Mouse (Mus musculus) G1E (cell line): ENCODE measurements at regions not wholly inside any gene's neighbourhood (a gene's known extent, or its start where the extent isn't known, plus 50 kb on each side); places are given as distances from the start of the nearest gene placed in this dataset.

Experiments used
- CTCF ChIP-seq: IDR thresholded peaks from 2 replicates; pipeline ENCODE4 v1.5.1; 2012; ENCODE audit warnings: low read depth, low read length, inconsistent platforms, mixed read lengths
- GATA2 ChIP-seq: IDR thresholded peaks from 2 replicates; pipeline ENCODE4 v1.6.1; 2012; ENCODE audit warnings: low read depth, low read length, inconsistent platforms, borderline replicate concordance
- POLR2AphosphoS5 ChIP-seq: IDR thresholded peaks from 2 replicates; pipeline ENCODE4 v1.6.1; 2012; ENCODE audit warnings: low read depth, low read length, inconsistent platforms; ENCODE audit not compliant: insufficient replicate concordance
- TAL1 ChIP-seq: conservative IDR thresholded peaks from 2 replicates; pipeline ENCODE4 v1.6.1; 2012; ENCODE audit warnings: low read depth, low read length, inconsistent platforms, mixed read lengths

- TF ChIP-seq CTCF (no peak), TAL1 (no peak), POLR2AphosphoS5 (no peak), GATA2 (no peak)
Measured at GRCm38 (mm10) chr1:63879570-63879969, 110.5 kb upstream of the 4933402D24Rik start.
